Mouse (Mus musculus): ENCODE data around the gene Mxra8. TPM values are rescaled to one million over a fixed set of nuclear protein-coding genes. Genes with fewer than 3 reads are reported as not detected.

Mxra8 gene
- polyA plus RNA-seq, 1 experiment from 2014 or later: 106 TPM

DNA sequence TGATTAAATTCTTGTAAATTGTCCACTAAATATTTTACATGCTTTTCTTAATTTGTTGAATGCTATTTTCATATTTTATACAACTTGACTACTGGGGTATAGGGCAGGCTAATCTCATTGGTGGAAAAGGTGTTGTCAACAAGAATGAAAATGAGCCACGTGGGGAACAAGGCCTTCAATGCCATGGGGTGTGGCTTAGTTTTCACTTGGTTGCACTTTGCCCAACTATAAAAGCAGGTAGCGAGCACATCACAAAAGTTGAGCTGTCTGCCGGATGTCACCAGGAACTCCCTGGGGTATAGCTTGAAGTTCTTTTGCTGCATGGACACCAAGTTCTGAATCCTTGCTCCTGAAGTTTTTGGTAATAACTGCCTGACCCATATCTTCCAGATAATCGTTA is 21.9 kb upstream of the Mxra8 start:
- peaks cover 88% of the 10 kb centered on the region for H3K36me3 ChIP-seq
- ATAC-seq (replicated peaks; ENCODE audit: low FRiP score): no peak
- no peak overlapping the region for H3K4me3 ChIP-seq (replicated peaks)
- peaks cover 13% of the 10 kb centered on the region for H3K4me1 ChIP-seq
- H3K27ac ChIP-seq: no peak overlapping the region
- no peak overlapping the region for H3K9ac ChIP-seq
- no peaks in the 10 kb centered on the region for H3K9me3 ChIP-seq (replicated peaks)
- WGBS: 88% methylated on average over 4 of the region's 4 CpGs
- no peak overlapping the region for H3K4me2 ChIP-seq
- H3K27me3 ChIP-seq: no peaks in the 10 kb centered on the region

DNA sequence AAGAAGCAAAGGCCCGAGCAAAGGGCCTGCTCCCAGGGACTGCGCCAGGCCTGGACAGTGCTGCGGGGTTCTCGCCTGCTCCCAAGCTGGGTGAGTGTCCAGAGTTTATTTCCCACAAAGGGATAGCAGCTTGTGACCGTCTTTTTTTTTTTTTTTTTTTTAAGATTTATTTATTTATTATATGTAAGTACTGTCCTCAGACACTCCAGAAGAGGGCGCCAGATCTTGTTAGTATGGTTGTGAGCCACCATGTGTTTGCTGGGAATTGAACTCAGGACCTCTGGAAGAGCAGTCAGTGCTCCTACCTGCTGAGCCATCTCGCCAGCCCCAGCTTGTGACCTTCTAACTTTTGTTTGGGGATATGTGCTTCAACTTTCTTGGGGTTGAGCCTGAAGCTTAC is 18.5 kb upstream of the Mxra8 start:
- H3K4me3 ChIP-seq (replicated peaks): no peak overlapping the region
- H3K9ac ChIP-seq: no peak overlapping the region
- no peak for ATAC-seq (replicated peaks; ENCODE audit: low FRiP score)
- 84% methylated on average over 7 of the region's 7 CpGs for WGBS
- H3K27me3 ChIP-seq: no peaks in the 10 kb centered on the region
- no peaks in the 10 kb centered on the region for H3K9me3 ChIP-seq (replicated peaks)
- peaks cover 96% of the 10 kb centered on the region for H3K36me3 ChIP-seq
- no peaks in the 10 kb centered on the region for H3K4me1 ChIP-seq
- H3K4me2 ChIP-seq: no peak overlapping the region
- no peak overlapping the region for H3K27ac ChIP-seq

DNA sequence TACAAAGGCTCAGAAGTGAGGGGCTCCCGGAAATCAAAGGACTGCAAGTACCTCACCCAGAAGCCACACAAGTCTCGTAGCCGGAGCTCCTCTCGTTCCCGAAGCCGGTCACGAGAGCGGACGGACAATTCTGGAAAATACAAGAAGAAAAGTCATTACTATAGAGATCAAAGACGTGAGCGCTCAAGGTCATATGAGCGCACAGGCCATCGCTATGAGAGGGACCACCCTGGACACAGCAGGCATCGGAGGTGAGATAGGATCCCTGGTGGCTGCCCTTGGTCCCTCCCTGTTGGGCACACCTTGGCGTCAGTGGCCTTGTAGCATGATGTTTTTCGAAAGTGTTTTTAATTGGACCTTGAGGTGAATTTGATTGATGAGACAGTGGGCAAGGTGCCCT is 16.0 kb upstream of the Mxra8 start:
- Histone ChIP-seq H3K27ac (no peak overlapping the region), H3K9me3 (replicated peaks) (no peaks in the 10 kb centered on the region), H3K4me1 (no peaks in the 10 kb centered on the region), H3K36me3 (peaks cover 92% of the 10 kb centered on the region), H3K4me3 (replicated peaks) (no peak overlapping the region), H3K27me3 (no peaks in the 10 kb centered on the region), H3K9ac (no peak overlapping the region), H3K4me2 (no peak overlapping the region)
- 95% methylated on average over 16 of the region's 16 CpGs for WGBS
- no peak for ATAC-seq (replicated peaks; ENCODE audit: low FRiP score)

DNA sequence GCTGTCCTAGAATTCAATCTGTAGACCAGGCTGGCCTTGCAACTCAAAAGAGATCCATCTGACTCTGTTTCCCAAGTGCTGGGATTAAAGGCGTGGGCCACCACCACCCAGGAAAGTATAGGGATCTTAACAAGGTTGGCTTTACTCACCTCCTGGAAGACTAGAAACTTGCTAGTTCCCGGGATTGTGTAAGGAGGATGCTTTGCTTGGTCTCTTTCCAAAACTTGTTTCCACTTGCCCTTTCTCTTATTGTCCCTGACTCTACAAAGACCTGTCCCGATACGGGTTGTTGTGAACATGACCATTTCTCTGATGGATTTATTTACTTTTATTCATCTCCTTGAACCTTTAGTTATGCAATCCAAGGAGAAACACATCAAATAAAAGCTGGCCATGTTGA is 9.6 kb upstream of the Mxra8 start:
- WGBS: 90% methylated on average over 4 of the region's 4 CpGs
- Histone ChIP-seq H3K27ac (no peak overlapping the region), H3K9me3 (replicated peaks) (no peaks in the 10 kb centered on the region), H3K9ac (no peak overlapping the region), H3K27me3 (no peaks in the 10 kb centered on the region), H3K4me1 (peaks cover 27% of the 10 kb centered on the region), H3K36me3 (peaks cover 40% of the 10 kb centered on the region), H3K4me3 (replicated peaks) (no peak overlapping the region), H3K4me2 (no peak overlapping the region)
- ATAC-seq (replicated peaks; ENCODE audit: low FRiP score): no peak

DNA sequence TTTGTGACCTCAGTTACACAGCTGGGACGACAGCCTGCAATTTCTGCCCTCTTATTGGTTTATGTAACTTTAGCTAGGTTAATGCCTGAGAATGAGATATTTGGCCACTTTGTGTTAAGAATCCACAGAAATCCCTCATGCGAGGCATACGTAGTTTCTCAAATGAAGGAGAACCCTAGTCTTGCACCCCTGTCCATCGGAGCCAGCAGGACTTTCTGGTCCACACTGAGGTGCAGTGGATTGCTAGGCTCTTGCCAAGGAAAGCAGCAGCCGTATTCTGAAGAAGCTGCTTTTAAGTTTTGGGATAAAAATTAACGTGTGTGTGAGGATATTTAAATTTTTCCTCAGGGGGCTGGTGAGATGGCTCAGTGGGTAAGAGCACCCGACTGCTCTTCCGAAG is 8.9 kb upstream of the Mxra8 start:
- H3K27ac ChIP-seq: peak overlapping the region; percentile 96; the same call in 1 of the 2 replicates

DNA sequence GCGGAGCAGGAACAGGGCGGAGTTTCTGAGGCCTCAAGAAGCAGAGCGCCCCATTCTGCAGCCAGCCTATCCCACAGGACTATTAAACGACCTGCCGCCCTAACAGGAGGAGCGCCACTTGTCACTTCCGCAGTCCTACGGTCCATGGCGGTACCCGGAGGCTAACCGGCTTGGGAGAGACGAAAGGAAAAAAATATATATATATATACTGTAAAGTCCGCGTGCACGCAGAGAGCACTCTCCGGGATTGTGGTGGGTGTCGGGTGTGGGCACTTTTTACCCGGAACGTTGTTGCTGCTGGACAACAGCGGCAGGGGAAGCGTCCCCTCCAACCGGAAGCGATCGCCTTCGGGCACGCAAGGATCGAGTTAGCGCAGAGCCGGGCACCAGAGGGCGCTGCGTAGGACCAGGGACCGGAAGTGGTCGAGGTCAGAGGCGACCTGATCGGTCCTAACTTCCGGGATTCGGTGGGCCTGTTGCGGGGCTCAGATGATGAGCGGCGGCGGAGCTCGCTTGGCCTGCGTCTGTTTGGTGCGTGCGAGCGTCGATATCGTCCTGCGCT is 8.2 kb upstream of the Mxra8 start, which contains the start of gene Aurkaip1:
TSS of gene Aurkaip1 (plus strand) at position 68 of the 562 bp plus-strand sequence.
- WGBS: under 1% methylated on average over 49 of the region's 49 CpGs
- no peaks in the 10 kb centered on the region for H3K27me3 ChIP-seq
- peak within 1 kb of the TSS; percentile 81 for H3K9ac ChIP-seq
- H3K4me3 ChIP-seq (replicated peaks): peak within 1 kb of the TSS; percentile 72
- peak within 1 kb of the TSS; percentile 67 for H3K4me2 ChIP-seq
- H3K27ac ChIP-seq: peak within 1 kb of the TSS; percentile 96
- peak; percentile 96 for ATAC-seq (replicated peaks; ENCODE audit: low FRiP score)
- peaks cover 29% of the 10 kb centered on the region for H3K36me3 ChIP-seq
- H3K9me3 ChIP-seq (replicated peaks): no peaks in the 10 kb centered on the region
- H3K4me1 ChIP-seq: peaks cover 27% of the 10 kb centered on the region

More for the DNA sequence above, 8.9 kb upstream of the Mxra8 start:
- H3K4me1 ChIP-seq: peaks cover 27% of the 10 kb centered on the region
- H3K27me3 ChIP-seq: no peaks in the 10 kb centered on the region
- H3K9ac ChIP-seq: peak overlapping the region; percentile 9; the same call in 1 of the 2 replicates
- WGBS: 53% methylated on average over 8 of the region's 8 CpGs
- H3K4me2 ChIP-seq: peak overlapping the region; percentile 67
- H3K36me3 ChIP-seq: peaks cover 33% of the 10 kb centered on the region
- peak overlapping the region; percentile 72 for H3K4me3 ChIP-seq (replicated peaks)
- H3K9me3 ChIP-seq (replicated peaks): no peaks in the 10 kb centered on the region
- ATAC-seq (replicated peaks; ENCODE audit: low FRiP score): no peak

DNA sequence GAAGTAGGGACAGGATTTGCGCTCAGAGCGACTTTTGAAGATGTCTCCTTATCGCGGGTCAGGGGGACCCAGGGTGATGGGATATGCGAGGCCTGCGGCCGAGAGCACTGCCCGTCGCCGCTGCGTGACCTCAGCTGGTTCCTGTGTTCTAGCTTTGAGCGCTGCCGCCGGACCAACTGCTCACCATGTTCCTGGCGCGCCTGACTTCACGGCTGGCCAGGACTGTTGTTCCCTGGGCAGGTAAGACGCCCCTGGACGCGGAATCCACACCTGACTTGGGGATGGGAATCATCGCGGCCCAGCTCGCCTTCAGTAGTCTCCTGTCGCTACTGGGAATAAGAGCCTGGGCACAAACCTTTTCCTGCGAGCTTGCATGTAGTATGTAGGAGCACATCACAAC is 7.6 kb upstream of the Mxra8 start:
- under 1% methylated on average over 25 of the region's 25 CpGs for WGBS
- H3K4me2 ChIP-seq: peak overlapping the region; percentile 67
- no peaks in the 10 kb centered on the region for H3K27me3 ChIP-seq
- H3K36me3 ChIP-seq: peaks cover 24% of the 10 kb centered on the region
- peak overlapping the region; percentile 81 for H3K9ac ChIP-seq
- H3K9me3 ChIP-seq (replicated peaks): no peaks in the 10 kb centered on the region
- H3K27ac ChIP-seq: peak overlapping the region; percentile 96
- peak overlapping the region; percentile 72 for H3K4me3 ChIP-seq (replicated peaks)
- H3K4me1 ChIP-seq: peaks cover 27% of the 10 kb centered on the region
- ATAC-seq (replicated peaks; ENCODE audit: low FRiP score): peak; percentile 9; the same call in 1 of the 2 replicates

DNA sequence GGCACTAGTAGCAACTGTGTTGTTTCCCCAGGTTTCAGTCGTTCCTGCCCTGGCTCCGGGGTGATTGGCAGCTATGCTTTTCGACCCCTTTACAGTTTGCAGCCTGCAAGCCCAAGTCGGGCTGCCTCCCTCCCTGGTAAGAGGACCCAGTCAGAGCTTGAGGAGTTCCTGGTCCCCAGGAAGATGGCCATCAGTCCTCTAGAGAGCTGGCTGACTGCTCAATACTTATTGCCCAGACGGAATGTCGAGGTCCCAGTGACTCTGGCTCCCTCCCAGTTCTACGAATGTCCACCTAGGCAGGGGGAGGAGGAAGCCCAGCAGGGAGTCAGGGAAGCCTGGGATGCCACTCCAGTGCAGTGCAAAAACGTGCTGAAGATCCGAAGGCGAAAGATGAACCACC is 7.2 kb upstream of the Mxra8 start:
- peak overlapping the region; percentile 81 for H3K9ac ChIP-seq
- peak overlapping the region; percentile 67 for H3K4me2 ChIP-seq
- H3K4me1 ChIP-seq: peaks cover 27% of the 10 kb centered on the region
- H3K9me3 ChIP-seq (replicated peaks): no peaks in the 10 kb centered on the region
- H3K4me3 ChIP-seq (replicated peaks): peak overlapping the region; percentile 72
- 49% methylated on average over 10 of the region's 10 CpGs for WGBS
- H3K27me3 ChIP-seq: no peaks in the 10 kb centered on the region
- peaks cover 19% of the 10 kb centered on the region for H3K36me3 ChIP-seq
- no peak for ATAC-seq (replicated peaks; ENCODE audit: low FRiP score)
- H3K27ac ChIP-seq: peak overlapping the region; percentile 96; the same call in 1 of the 2 replicates

DNA sequence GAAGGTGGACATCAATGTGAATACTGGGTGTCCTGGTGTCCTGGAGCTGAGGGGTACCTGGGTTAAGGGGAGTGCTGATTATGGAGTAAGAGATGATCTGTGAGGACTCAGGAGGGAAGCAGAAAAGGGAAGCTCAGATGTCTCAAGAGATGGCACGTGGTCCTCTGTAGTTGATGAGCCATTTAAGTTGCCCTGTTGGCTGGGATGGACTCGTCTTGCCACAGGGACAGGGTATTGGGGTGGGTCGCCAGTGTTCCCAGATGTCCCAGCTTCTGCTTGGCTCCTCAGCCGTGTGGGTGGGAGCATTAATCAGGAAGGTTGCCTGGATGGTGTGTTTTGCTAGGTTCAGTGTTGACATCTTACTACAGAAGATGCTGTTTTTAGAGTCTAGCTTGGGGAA is 6.2 kb upstream of the Mxra8 start:
- H3K4me3 ChIP-seq (replicated peaks): no peak overlapping the region; the same call in 1 of the 2 replicates
- H3K4me2 ChIP-seq: no peak overlapping the region; the same call in 1 of the 2 replicates

DNA sequence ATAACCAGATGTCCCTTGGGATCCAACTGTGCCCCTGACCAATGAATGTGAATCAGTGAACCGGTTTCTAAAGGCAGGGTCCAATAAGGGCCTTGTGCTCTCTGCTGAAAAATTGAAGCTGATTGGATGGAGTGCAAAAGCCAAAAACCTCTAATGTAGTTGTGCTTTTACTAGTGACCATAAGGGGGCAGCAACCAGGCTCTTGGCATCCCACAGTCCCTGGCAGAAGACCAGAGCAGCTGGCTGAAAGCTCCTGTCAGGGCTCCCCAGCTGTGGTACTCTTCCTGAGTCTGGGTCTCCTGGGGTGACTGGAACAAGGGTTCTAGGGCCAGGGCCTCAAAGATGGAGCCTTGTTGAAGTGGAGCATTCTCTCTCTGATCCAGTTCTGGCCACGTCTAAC is 5.6 kb upstream of the Mxra8 start:
- 0 out of 2 replicates have a peak, but pooled peaks have one; percentile 12 for ATAC-seq (replicated peaks; ENCODE audit: low FRiP score)
- Histone ChIP-seq H3K27ac (peak overlapping the region; percentile 6), H3K9ac (no peak overlapping the region), H3K9me3 (replicated peaks) (no peaks in the 10 kb centered on the region), H3K4me2 (peak overlapping the region; percentile 4; the same call in 1 of the 2 replicates), H3K4me1 (peaks cover 42% of the 10 kb centered on the region), H3K4me3 (replicated peaks) (0 out of 2 replicates have a peak overlapping the region, but pooled peaks have one; percentile 0), H3K27me3 (no peaks in the 10 kb centered on the region), H3K36me3 (peaks cover 12% of the 10 kb centered on the region)
- 22% methylated on average over 2 of the region's 2 CpGs for WGBS

More for the DNA sequence above, 6.2 kb upstream of the Mxra8 start:
- Histone ChIP-seq H3K9me3 (replicated peaks) (no peaks in the 10 kb centered on the region), H3K27me3 (no peaks in the 10 kb centered on the region), H3K9ac (no peak overlapping the region), H3K27ac (no peak overlapping the region), H3K36me3 (peaks cover 12% of the 10 kb centered on the region), H3K4me1 (peaks cover 35% of the 10 kb centered on the region)
- WGBS: 85% methylated on average over 4 of the region's 4 CpGs
- no peak for ATAC-seq (replicated peaks; ENCODE audit: low FRiP score)

DNA sequence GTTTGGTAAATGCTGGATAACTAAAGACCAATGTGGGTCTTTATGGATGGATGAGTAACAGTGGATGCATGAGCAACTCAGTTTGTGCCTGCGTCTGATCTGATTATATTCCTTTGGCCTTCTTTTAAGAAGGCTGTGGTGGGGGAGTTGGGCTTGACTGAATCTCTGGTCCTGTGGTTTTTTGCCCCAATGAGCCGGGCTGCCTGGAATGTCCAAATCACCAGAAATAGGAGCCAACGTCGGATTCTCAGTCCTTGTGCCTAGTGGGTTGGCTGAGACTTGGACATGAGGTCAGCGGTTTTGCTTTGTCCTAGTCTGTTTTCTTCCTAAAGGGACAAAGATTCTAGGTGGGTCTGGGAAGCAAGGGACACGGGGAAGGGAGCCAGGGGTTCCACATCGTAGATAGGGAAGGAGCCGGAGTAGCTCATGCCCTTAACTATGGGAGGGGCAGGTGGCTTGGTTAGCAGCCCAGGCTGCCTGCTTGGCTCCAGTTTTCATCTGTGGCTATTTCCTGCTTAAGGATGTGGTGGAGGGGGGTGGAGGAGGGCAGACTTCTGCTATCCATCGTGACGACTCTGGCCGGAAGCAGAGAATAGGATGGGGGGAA is 2.0 kb upstream of the Mxra8 start:
- no peak overlapping the region for H3K4me3 ChIP-seq (replicated peaks)
- ATAC-seq (replicated peaks; ENCODE audit: low FRiP score): no peak
- H3K27ac ChIP-seq: peak overlapping the region; percentile 91
- H3K9me3 ChIP-seq (replicated peaks): no peaks in the 10 kb centered on the region
- 75% methylated on average over 11 of the region's 11 CpGs for WGBS
- H3K9ac ChIP-seq: no peak overlapping the region
- no peaks in the 10 kb centered on the region for H3K27me3 ChIP-seq
- H3K4me1 ChIP-seq: peaks cover 64% of the 10 kb centered on the region
- peaks cover 14% of the 10 kb centered on the region for H3K36me3 ChIP-seq
- H3K4me2 ChIP-seq: no peak overlapping the region
